8 mouse cellular contexts compared by ENCODE assay signal in genomic region chr6:15987334-15987733, GRCm38 (mm10).
DNase-seq lines count a peak whose midpoint lies in the region; ATAC-seq lines count a peak whose summit lies in the region.

No protein-coding gene starts in this region.

- H3K27ac ChIP-seq in neural tube, embryonic 11.5 days (ENCODE audit: low read depth, low read length), result no peak overlapping the region
- H3K27ac ChIP-seq in stomach, embryonic 16.5 days (ENCODE audit: low read length), result 0 out of 2 replicates have a peak overlapping the region, but pooled peaks have one; percentile 34

- H3K4me3 ChIP-seq in neural tube, embryonic 11.5 days (ENCODE audit: low read depth, low read length), result no peak overlapping the region
- no peak overlapping the region for H3K4me3 ChIP-seq in stomach, embryonic 16.5 days (replicated peaks; ENCODE audit: low read length)

- 59% methylated on average over 5 of the region's 5 CpGs for WGBS in neural tube, embryonic 11.5 days
- WGBS in stomach, embryonic 16.5 days, result 30% methylated on average over 5 of the region's 5 CpGs

- ATAC-seq in neural tube, embryonic 11.5 days (ENCODE audit: insufficient read depth, low FRiP score, low TSS enrichment), result no peak
- ATAC-seq in stomach, embryonic 16.5 days (ENCODE audit: insufficient read depth, low FRiP score), result no peak; the same call in 1 of the 2 replicates

- no peaks in the 10 kb centered on the region for H3K9me3 ChIP-seq in neural tube, embryonic 11.5 days (ENCODE audit: control insufficient read depth, low read length)
- no peaks in the 10 kb centered on the region for H3K9me3 ChIP-seq in stomach, embryonic 16.5 days (replicated peaks; ENCODE audit: control insufficient read depth, low read length)

- H3K36me3 ChIP-seq in neural tube, embryonic 11.5 days (ENCODE audit: control insufficient read depth, insufficient read depth, low read length), result no peaks in the 10 kb centered on the region
- H3K36me3 ChIP-seq in stomach, embryonic 16.5 days (ENCODE audit: control insufficient read depth, insufficient read depth, low read length), result no peaks in the 10 kb centered on the region

- intact Hi-C loops in gastrocnemius, postnatal 36 days (cut with DNase I), result no loop called here

- no peak overlapping the region for H3K4me2 ChIP-seq in neural tube, embryonic 11.5 days (ENCODE audit: low read depth)
- H3K4me2 ChIP-seq in stomach, embryonic 16.5 days (ENCODE audit: low read depth, low read length), result no peak overlapping the region

- no peaks in the 10 kb centered on the region for H3K27me3 ChIP-seq in neural tube, embryonic 11.5 days (ENCODE audit: control insufficient read depth, insufficient read depth, low read length)
- H3K27me3 ChIP-seq in stomach, embryonic 16.5 days (ENCODE audit: control insufficient read depth, insufficient read depth, low read length), result no peaks in the 10 kb centered on the region

- H3K9ac ChIP-seq in neural tube, embryonic 11.5 days (ENCODE audit: low read length), result no peak overlapping the region
- H3K9ac ChIP-seq in stomach, embryonic 16.5 days (ENCODE audit: low read length), result no peak overlapping the region

- no peaks in the 10 kb centered on the region for H3K4me1 ChIP-seq in neural tube, embryonic 11.5 days (ENCODE audit: control insufficient read depth, insufficient read depth, low read length)
- H3K4me1 ChIP-seq in stomach, embryonic 16.5 days (ENCODE audit: control insufficient read depth, insufficient read depth, low read length), result 0 out of 2 replicates have a peak, but pooled peaks cover 2% of the 10 kb centered on the region

- peak; percentile 26 for DNase-seq in gastrocnemius, postnatal 10 days
- DNase-seq in gastrocnemius, postnatal 36 days, result no peak
- peak; percentile 10 for DNase-seq in neural tube, embryonic 11.5 days (ENCODE audit: low spot score)
- no peak for DNase-seq in neural tube, embryonic 10.5 days (ENCODE audit: extremely low spot score, low spot score)
- peak; percentile 12 for DNase-seq in hindlimb bud, embryonic 11.5 days (ENCODE audit: extremely low spot score, low read depth, low spot score)
- DNase-seq in heart, adult 8-10 months (ENCODE audit: low spot score), result no peak
- no peak for DNase-seq in layer of hippocampus, postnatal 36 days

Comparison
In these comparisons a context has a peak if more than half of its experiments do, and no peak if none do; other contexts are left out.
1. DNase-seq: peak in gastrocnemius, postnatal 10 days (single experiment), neural tube, embryonic 11.5 days (single experiment) and hindlimb bud, embryonic 11.5 days (single experiment); none in gastrocnemius, postnatal 36 days (0 of 2), neural tube, embryonic 10.5 days (single experiment), heart, adult 8-10 months (single experiment) and layer of hippocampus, postnatal 36 days (0 of 2).